Mouse (Mus musculus) liver, embryonic 16.5 days (tissue): ENCODE data around the gene Aldh3a1. TPM values are rescaled to one million over a fixed set of nuclear protein-coding genes. Genes with fewer than 3 reads are reported as not detected.
"Not testable (repeated sequence)": the region's sequence is repeated elsewhere in the genome, so short reads cannot be mapped to it uniquely, and the experiment has no call there.

Experiments used
- ATAC-seq: fragments of 200-750 bp; cut with Nextera tagmentation; 2 replicates; pipeline ENCODE4 v1.8.0; 2017; ENCODE audit warnings: low read depth, mild to moderate bottlenecking, moderate number of reproducible peaks, moderate library complexity
- H3K27ac ChIP-seq: fragments of 300-500 bp; sonication (generic); 2 replicates; pipeline ENCODE4 v1.5.1; 2014; ENCODE audit warnings: mild to moderate bottlenecking, low read length
- H3K27me3 ChIP-seq: fragments of 300-500 bp; sonication (generic); 2 replicates; pipeline ENCODE4 v1.6.1; 2014; ENCODE audit warnings: low read depth, low read length, mixed read lengths; ENCODE audit not compliant: control insufficient read depth, insufficient read depth
- H3K36me3 ChIP-seq: fragments of 300-500 bp; sonication (generic); 2 replicates; pipeline ENCODE4 v1.6.1; 2014; ENCODE audit warnings: mild to moderate bottlenecking; ENCODE audit not compliant: control insufficient read depth, insufficient read depth
- H3K4me1 ChIP-seq: fragments of 300-500 bp; sonication (generic); 2 replicates; pipeline ENCODE4 v1.6.1; 2014; ENCODE audit warnings: low read depth, low read length, mixed read lengths; ENCODE audit not compliant: control insufficient read depth
- H3K4me2 ChIP-seq: fragments of 300-500 bp; sonication (generic); 2 replicates; pipeline ENCODE4 v1.6.1; 2014; ENCODE audit warnings: low read depth, low read length, mixed read lengths
- H3K4me3 ChIP-seq: fragments of 300-500 bp; sonication (generic); 2 replicates; pipeline ENCODE4 v1.5.1; 2014; ENCODE audit warnings: low read depth, mild to moderate bottlenecking, low read length
- H3K9ac ChIP-seq: fragments of 300-500 bp; sonication (generic); 2 replicates; pipeline ENCODE4 v1.6.1; 2014; ENCODE audit warnings: low read depth, low read length
- H3K9me3 ChIP-seq: fragments of 300-500 bp; sonication (generic); replicated peaks from 2 replicates; pipeline ENCODE4 v1.6.1; 2016; ENCODE audit warnings: low read length; ENCODE audit not compliant: control insufficient read depth
- WGBS: fragments of 180-500 bp; shearing (Covaris S2); extraction: QIAGEN DNeasy Blood & Tissue Kit; methylation state at CpG from one replicate; pipeline ENCODE4 v1.1.7; 2014; ENCODE audit not compliant: insufficient replicate concordance; 5-methylcytosine and 5-hydroxymethylcytosine counted together
- polyA plus RNA-seq: library from polyadenylated mRNA; unstranded; fragments of >200 nt; fragmentation: Nextera tagmentation; extraction: Ambion mirVana; gene quantifications from 2 replicates; pipeline ENCODE4 v1.2.1, GENCODE M21; 2015

The Aldh3a1 gene
- polyA plus RNA-seq, 1 experiment from 2014 or later: 0.05 TPM

GRCm38 (mm10) chr11:61170184-61170583 lies 37.2 kb upstream of the Aldh3a1 start:
- Histone ChIP-seq H3K36me3 (no peaks in the 10 kb centered on the region; the same call in 1 of the 2 replicates), H3K27me3 (no peaks in the 10 kb centered on the region), H3K4me3 (no peak overlapping the region), H3K4me1 (peaks cover 13% of the 10 kb centered on the region), H3K9me3 (no peaks in the 10 kb centered on the region), H3K27ac (no peak overlapping the region), H3K4me2 (no peak overlapping the region), H3K9ac (no peak overlapping the region)
- 73% methylated on average over 5 of the region's 5 CpGs for WGBS
- ATAC-seq: no peak

GRCm38 (mm10) chr11:61173477-61173876 lies 33.9 kb upstream of the Aldh3a1 start:
- not testable (repeated sequence) for H3K36me3 ChIP-seq, H3K27ac ChIP-seq, H3K9ac ChIP-seq, H3K27me3 ChIP-seq, H3K9me3 ChIP-seq, H3K4me3 ChIP-seq, ATAC-seq
- Histone ChIP-seq H3K4me1 (peaks cover 19% of the 10 kb centered on the region), H3K4me2 (peak overlapping the region; percentile 99; the same call in 1 of the 2 replicates)
- WGBS: 46% methylated on average over 15 of the region's 15 CpGs

GRCm38 (mm10) chr11:61174291-61174820 lies 33.0 kb upstream of the Aldh3a1 start:
- Histone ChIP-seq H3K4me2 (peak overlapping the region; percentile 99), H3K36me3 (no peaks in the 10 kb centered on the region), H3K27ac (peak overlapping the region; percentile 85), H3K9ac (peak overlapping the region; percentile 96), H3K9me3 (no peaks in the 10 kb centered on the region), H3K4me3 (peak overlapping the region; percentile 83), H3K4me1 (peaks cover 19% of the 10 kb centered on the region), H3K27me3 (no peaks in the 10 kb centered on the region)
- no peak for ATAC-seq
- 1% methylated on average over 28 of the region's 28 CpGs for WGBS

GRCm38 (mm10) chr11:61174821-61175658 lies 32.3 kb upstream of the Aldh3a1 start, which contains the start of gene Usp22:
TSS of gene Usp22 (minus strand) at chr11:61175055.
- Histone ChIP-seq H3K27ac (peak within 1 kb of the TSS; percentile 85), H3K36me3 (no peaks in the 10 kb centered on the region), H3K4me3 (peak within 1 kb of the TSS; percentile 83), H3K9me3 (no peaks in the 10 kb centered on the region), H3K4me2 (peak within 1 kb of the TSS; percentile 99), H3K9ac (peak within 1 kb of the TSS; percentile 96), H3K27me3 (no peaks in the 10 kb centered on the region), H3K4me1 (peaks cover 19% of the 10 kb centered on the region)
- under 1% methylated on average over 69 of the region's 69 CpGs for WGBS
- peak; percentile 94 for ATAC-seq

- Histone ChIP-seq H3K4me3 (no peak overlapping the region), H3K36me3 (no peaks in the 10 kb centered on the region), H3K27me3 (no peaks in the 10 kb centered on the region), H3K4me2 (peak overlapping the region; percentile 99), H3K27ac (peak overlapping the region; percentile 32; the same call in 1 of the 2 replicates), H3K9ac (no peak overlapping the region), H3K9me3 (no peaks in the 10 kb centered on the region), H3K4me1 (peaks cover 19% of the 10 kb centered on the region)
- 58% methylated on average over 5 of the region's 5 CpGs for WGBS
- no peak for ATAC-seq
Measured at GRCm38 (mm10) chr11:61175778-61176177, 31.6 kb upstream of the Aldh3a1 start.

- Histone ChIP-seq H3K27me3 (no peaks in the 10 kb centered on the region), H3K4me3 (no peak overlapping the region), H3K4me1 (peaks cover 19% of the 10 kb centered on the region), H3K36me3 (no peaks in the 10 kb centered on the region), H3K9ac (no peak overlapping the region), H3K27ac (no peak overlapping the region), H3K9me3 (no peaks in the 10 kb centered on the region), H3K4me2 (no peak overlapping the region)
- no peak for ATAC-seq
- 13% methylated on average over 1 of the region's 1 CpGs for WGBS
Measured at GRCm38 (mm10) chr11:61176321-61176720, 31.0 kb upstream of the Aldh3a1 start.

- Histone ChIP-seq H3K9me3 (no peaks in the 10 kb centered on the region), H3K36me3 (no peaks in the 10 kb centered on the region), H3K4me3 (no peak overlapping the region), H3K9ac (no peak overlapping the region), H3K27me3 (no peaks in the 10 kb centered on the region), H3K4me2 (no peak overlapping the region), H3K4me1 (peaks cover 5% of the 10 kb centered on the region), H3K27ac (no peak overlapping the region)
- WGBS: 78% methylated on average over 3 of the region's 3 CpGs
- no peak for ATAC-seq
Measured at GRCm38 (mm10) chr11:61180361-61180760, 27.0 kb upstream of the Aldh3a1 start.

- Histone ChIP-seq H3K9me3 (no peaks in the 10 kb centered on the region), H3K27ac (no peak overlapping the region), H3K36me3 (no peaks in the 10 kb centered on the region), H3K9ac (no peak overlapping the region), H3K4me3 (no peak overlapping the region), H3K27me3 (no peaks in the 10 kb centered on the region), H3K4me1 (no peaks in the 10 kb centered on the region), H3K4me2 (no peak overlapping the region)
- no peak for ATAC-seq
Measured at GRCm38 (mm10) chr11:61181624-61182023, 25.7 kb upstream of the Aldh3a1 start.

GRCm38 (mm10) chr11:61183820-61184219 lies 23.5 kb upstream of the Aldh3a1 start:
- no peaks in the 10 kb centered on the region for H3K36me3 ChIP-seq
- ATAC-seq: no peak
- no peak overlapping the region for H3K4me2 ChIP-seq
- H3K27me3 ChIP-seq: no peaks in the 10 kb centered on the region
- H3K4me3 ChIP-seq: no peak overlapping the region
- no peaks in the 10 kb centered on the region for H3K4me1 ChIP-seq
- no peaks in the 10 kb centered on the region for H3K9me3 ChIP-seq
- no peak overlapping the region for H3K27ac ChIP-seq
- WGBS: 46% methylated on average over 1 of the region's 1 CpGs
- H3K9ac ChIP-seq: no peak overlapping the region
